Mouse (Mus musculus) embryo, embryonic 10 days (tissue): Measurements from ENCODE around the gene Tsc22d3.
"Not testable (repeated sequence)": the region's sequence is repeated elsewhere in the genome, so short reads cannot be mapped to it uniquely, and the experiment has no call there.

Source experiments
- DNase-seq: peaks from one replicate; pipeline ENCODE4 v3.0.0-alpha.2; 2015; ENCODE audit warnings: low spot score

Gene Tsc22d3

DNA sequence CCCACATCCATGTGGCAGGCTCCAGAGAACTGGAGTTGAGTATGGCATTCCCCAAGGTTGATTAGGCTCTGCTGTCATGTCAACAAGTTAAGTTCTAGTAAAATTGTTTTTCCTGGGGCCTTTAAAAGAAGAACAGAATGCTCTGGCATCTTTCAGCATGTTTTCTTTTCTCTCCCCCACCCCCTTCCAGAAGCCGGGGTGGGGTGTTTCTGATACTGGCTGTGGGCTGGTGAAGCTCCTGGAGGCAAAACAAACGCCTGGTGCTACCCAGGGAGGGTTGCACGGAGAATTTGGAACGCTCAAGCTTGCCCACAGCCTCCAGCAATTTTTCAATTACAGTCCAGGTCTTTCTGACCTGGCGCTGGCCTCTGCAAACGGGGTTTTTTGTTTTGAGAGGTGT, 73.2 kb downstream of the Tsc22d3 start:
- no peak for DNase-seq

GRCm38 (mm10) chrX:140526253-140526618, 74.2 kb downstream of the Tsc22d3 start:
- DNase-seq: no peak

GRCm38 (mm10) chrX:140525604-140526252, 74.7 kb downstream of the Tsc22d3 start:
- DNase-seq: no peak

GRCm38 (mm10) chrX:140524231-140524630, 76.2 kb downstream of the Tsc22d3 start:
- no peak for DNase-seq

DNA sequence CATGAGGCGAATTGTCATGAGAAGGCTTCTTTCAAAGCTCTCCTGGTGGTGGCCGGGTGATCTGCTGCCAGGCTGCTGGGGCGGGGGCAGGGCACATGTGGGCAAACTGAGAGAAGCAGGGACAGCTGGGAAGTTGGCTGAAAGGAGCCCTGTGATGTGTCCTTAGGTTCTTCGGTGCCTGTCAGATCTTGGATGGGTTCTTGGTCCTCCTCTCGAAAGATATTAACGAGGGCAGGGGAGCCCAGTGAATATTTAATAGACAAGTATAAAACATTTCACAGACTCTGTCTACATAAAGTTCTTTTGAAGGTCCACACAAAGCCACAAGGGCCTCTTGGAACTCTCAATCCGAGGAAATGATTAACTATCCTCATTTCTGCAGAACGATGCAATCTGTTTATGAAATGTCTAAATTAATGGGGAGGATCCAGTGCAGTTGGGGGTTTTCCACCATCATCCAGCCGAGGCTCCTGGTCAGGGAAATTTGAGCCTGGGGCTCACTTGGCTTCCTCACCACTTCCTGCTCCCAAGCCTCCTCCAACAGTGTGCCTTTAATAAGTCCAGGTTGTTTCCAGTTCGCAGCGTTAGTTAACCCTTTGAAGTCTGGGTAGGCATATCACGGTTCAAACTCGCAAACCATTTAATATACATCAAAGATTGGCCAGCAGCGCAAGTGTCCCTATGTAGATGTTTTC, 78.2 kb downstream of the Tsc22d3 start:
- no peak for DNase-seq

DNA sequence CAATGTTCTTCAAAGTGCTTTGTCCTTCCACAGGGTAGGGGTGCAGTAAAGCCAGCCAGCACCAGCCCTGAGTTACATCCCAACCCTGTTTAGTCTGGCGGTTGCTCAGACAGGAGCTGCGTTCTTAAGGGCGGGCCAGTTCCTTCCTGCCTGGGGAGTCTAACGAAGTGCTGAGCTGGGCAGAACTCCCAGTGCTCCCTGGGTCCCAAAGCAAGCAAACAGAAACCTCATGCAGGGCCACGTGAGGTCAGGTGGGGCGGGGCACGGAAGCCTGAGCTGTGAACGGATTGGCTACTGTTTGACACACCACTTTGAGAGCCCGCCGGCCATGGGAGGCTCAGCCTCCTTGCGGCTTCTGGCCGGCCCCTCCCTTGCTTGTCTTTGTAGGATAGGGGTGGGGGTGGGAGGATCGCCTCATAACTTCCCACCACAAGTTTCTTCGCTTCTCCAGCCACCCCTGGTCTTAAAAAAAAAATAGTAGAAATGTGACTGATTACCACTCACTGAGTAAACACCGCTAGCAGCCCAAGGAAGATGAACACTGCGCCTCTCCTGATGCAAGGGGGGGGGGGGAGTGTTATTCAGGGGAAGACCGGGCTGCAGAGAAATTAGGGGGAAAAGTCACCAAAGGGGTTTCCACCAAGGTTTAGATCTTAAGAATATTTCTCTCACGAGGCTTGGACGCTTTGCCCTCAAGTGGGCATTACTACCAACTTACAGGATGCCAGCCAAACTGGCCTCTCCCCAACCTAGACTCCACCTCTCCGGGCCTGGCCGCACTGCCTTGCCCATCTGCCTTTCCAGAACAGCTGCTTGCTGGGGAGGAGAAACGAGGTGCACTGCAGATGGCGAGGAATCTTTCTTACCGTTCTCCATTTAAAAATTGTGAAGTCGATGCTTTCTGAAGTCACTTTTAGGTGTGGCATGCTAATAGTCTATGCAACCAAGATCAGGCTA, 80.0 kb downstream of the Tsc22d3 start:
- DNase-seq: peak; percentile 90

DNA sequence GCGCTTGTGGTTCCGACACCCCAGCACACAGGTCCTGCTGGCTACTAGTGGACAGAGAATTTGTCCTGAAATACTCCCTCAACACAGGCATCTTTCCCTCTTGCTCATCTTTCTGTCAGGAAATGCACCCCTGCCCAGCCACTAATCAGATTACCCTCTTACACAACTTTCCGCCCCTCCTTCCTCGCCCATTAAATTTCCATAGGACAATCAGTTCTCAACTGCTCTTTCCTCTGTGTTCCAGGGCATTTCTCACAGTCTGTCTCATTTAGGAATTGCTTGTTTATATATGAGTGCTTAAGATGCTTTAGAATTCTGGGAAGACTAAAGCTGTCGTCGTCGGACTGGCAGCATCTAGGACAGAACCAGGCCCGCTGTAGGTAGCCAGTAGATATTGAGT, 82.1 kb downstream of the Tsc22d3 start:
- no peak for DNase-seq

DNA sequence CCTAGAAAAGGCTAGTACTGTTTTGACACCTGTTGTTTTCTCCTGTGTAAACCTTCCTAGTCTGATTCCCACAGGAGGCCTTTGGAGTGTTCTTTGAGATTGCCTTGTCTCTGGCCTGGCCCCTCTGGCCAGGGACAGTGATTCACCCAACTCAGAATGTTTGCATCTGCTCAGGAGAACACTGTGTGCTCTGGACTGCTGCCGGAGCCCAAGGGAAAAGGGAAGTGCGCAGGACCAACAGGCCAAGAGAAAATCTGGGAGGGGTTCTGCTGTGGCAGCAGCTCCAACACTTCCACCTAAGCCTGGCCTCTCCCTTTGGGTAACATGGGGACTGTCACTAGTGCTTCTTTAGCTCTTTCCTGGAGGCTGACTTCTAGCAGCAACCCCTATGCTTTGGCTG, 87.1 kb downstream of the Tsc22d3 start:
- no peak for DNase-seq

DNA sequence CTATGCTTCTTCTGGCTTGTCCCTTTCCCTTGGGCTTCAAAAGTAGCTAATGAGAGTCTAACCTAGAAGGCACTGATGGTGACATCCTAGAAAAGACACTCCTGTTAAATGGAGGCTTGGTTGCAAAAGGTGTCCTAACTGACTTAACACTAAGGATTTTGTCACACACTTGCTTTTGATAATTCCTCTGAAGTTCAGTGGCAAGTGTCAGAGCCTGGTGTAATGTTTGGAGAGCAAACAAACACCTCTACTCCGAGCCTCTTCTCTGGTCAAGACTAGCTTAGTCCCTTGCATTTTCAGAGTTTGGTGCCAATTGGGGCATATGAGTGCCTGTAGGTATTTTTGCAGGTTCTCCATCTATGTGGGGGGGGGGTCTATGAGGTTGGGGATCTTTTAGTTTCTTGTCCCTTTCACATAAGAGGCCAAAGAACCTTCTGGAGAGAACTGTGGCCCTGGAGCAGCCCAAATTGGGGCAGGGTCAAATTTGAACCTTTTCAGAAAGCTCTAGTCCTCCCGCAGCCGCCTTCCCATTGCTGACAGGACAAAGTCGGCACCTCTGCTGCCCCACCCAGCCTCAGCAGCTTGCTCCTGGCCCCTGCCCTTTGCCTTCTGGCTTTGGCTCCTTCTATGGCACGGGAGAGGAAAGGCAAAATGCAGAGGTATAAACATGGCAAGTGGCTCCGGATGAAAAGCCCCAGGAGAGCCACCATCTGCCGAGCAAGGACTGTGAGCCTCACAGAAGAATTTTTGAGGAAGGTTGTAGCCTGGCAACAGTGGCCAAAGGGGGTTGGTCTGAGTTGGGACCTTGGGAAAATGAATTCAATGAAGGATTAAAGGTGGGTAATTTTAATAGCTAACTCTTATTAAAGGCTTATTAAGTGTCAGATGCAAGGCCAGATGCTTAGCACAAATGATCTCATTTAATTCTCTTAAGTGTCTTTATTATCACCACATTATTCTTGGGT, 88.5 kb downstream of the Tsc22d3 start:
- peak; percentile 16 for DNase-seq

GRCm38 (mm10) chrX:140510696-140511429, 89.6 kb downstream of the Tsc22d3 start:
- DNase-seq: peak; percentile 10

- DNase-seq: no peak
Observed at GRCm38 (mm10) chrX:140509817-140510216, 90.6 kb downstream of the Tsc22d3 start.

GRCm38 (mm10) chrX:140508791-140509190, 91.7 kb downstream of the Tsc22d3 start:
- DNase-seq: not testable (repeated sequence)

DNA sequence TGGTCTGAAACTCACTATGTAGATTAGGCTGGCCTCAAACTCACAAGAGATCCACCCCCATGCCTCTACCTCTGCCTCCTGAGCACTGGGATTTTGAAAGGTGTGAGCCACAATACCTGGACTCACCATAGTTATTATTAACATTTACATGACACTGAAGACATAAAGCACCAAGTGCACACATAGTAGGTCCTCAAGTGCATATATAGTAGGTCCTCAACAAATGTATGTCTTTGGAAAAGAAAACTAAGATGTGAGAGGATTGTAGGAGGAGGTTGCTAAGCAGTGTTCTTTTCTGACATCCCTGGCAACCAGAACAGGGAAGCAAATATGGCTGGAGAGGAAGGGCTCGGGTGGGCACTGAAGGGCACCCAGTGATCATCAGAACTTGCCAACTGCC, 93.1 kb downstream of the Tsc22d3 start:
- no peak for DNase-seq

DNA sequence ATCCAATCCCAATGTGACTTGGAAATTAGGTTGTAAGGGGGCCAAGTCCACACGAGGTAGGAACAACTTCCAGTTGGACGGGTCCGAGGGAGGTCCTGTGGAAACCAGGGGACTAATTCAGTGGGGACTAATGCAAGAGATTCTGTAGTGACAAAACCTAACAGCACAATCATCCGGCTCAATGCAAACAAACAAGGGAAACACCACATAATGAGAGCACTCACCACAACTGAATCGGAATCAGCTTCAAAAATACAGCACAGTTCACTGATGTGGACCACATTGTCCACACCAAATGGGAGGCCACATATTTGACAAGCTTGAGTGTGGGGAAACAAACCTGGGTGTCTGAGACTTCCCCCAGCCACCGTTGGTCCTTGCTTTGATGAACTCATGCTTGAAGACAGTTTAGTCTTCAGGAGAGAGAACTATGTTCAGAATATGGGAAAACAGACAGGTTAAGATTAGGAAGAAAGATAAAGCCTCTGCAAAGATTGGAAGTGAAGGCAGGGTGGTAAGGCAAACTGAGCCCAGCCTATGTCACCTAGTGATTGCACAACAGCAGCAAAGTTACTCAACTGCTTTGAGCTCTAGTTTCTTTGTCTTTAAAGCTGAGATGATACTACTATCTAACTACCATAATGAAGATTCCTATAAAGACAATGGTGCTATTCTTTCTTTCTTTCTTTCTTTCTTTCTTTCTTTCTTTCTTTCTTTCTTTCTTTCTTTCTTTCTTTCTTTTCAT, 93.9 kb downstream of the Tsc22d3 start:
- no peak for DNase-seq

- DNase-seq: no peak
Observed at GRCm38 (mm10) chrX:140505497-140506238, 94.8 kb downstream of the Tsc22d3 start.

GRCm38 (mm10) chrX:140503905-140504304, 96.6 kb downstream of the Tsc22d3 start:
- DNase-seq: peak; percentile 65

DNA sequence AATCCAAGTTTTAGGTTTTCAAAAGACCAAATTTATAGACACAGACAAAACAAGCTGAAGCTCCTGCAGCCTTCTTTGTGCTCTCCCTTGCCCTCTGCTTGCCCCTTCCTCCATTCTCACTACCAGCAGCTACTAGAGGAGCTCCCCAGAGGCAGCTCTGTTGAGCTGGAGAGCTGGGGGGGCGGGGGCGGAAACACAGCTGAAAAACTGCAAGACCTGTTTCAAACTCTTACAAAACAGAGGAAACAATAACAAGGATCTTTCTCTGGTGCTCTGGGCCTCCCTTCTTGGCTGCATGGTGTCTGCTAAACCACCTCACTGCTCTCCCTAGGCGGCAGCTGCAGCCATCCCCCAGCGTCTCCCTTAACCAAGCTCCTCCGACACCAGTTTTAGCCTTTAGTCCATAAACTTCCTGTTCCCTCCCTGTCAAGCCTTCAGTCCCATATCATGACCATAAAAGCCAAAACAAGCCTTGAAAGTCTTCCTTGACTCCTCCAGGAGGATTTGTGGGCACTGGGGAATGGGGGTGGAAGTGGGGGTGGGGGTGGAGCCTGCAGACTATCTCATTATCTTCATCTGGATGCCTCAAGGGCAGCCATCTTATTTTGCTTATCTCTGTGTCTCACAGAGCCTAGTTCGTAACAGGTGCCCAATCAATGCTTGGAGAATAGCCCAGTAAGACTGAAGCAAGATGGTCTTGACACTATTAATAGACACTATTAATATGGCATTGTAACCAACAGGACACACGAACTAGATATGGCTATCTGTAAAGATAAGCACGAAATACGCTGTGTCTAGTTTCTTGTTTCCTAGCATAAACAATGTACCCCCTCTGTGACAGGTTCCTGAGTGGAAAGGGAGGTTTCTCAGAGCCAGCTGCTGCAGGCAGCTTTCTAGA, 98.8 kb downstream of the Tsc22d3 start:
- DNase-seq: no peak

- no peak for DNase-seq
Observed at GRCm38 (mm10) chrX:140500306-140500705, 100.2 kb downstream of the Tsc22d3 start.
